8 mouse cellular contexts compared by ENCODE assay signal in genomic region chr1:131526371-131527270, GRCm38 (mm10). TPM values are rescaled to one million over a fixed set of nuclear protein-coding genes. Genes with fewer than 3 reads are reported as not detected.
DNase-seq lines count a peak whose midpoint lies in the region; ATAC-seq lines count a peak whose summit lies in the region.

No protein-coding gene starts in this region.

- H3K4me3 ChIP-seq in intestine, embryonic 15.5 days (replicated peaks): peak overlapping the region; percentile 85
- peak overlapping the region; percentile 80 for H3K4me3 ChIP-seq in liver, embryonic 11.5 days (ENCODE audit: low read depth, low read length)
- peak overlapping the region; percentile 79 for H3K4me3 ChIP-seq in stomach, embryonic 14.5 days (ENCODE audit: low read depth, low read length)

- H3K27ac ChIP-seq in intestine, embryonic 15.5 days: peak overlapping the region; percentile 97
- peak overlapping the region; percentile 92 for H3K27ac ChIP-seq in liver, embryonic 11.5 days (ENCODE audit: low read depth, low read length)
- peak overlapping the region; percentile 96 for H3K27ac ChIP-seq in stomach, embryonic 14.5 days (ENCODE audit: low read length)

- H3K36me3 ChIP-seq in intestine, embryonic 15.5 days: no peaks in the 10 kb centered on the region
- H3K36me3 ChIP-seq in liver, embryonic 11.5 days (ENCODE audit: control insufficient read depth, insufficient read depth, low read length): peaks cover 4% of the 10 kb centered on the region; the same call in 1 of the 2 replicates
- no peaks in the 10 kb centered on the region for H3K36me3 ChIP-seq in stomach, embryonic 14.5 days (ENCODE audit: control insufficient read depth, insufficient read depth, low read length)

- peak; percentile 55 for ATAC-seq in intestine, embryonic 15.5 days
- peak; percentile 55 for ATAC-seq in liver, embryonic 11.5 days (replicated peaks; ENCODE audit: low FRiP score)
- peak; percentile 9; the same call in 1 of the 2 replicates for ATAC-seq in monocyte, adult 5-6 weeks (replicated peaks; ENCODE audit: insufficient number of reproducible peaks, low FRiP score, low TSS enrichment, poor library complexity, severe bottlenecking)
- ATAC-seq in stomach, embryonic 14.5 days (ENCODE audit: insufficient number of reproducible peaks, insufficient read depth, low FRiP score, low read depth): peak; percentile 20

- H3K9ac ChIP-seq in intestine, embryonic 15.5 days: peak overlapping the region; percentile 75
- H3K9ac ChIP-seq in liver, embryonic 11.5 days (ENCODE audit: low read depth, low read length): peak overlapping the region; percentile 76
- peak overlapping the region; percentile 78 for H3K9ac ChIP-seq in stomach, embryonic 14.5 days (replicated peaks; ENCODE audit: low read depth, low read length)

- peak overlapping the region; percentile 89 for H3K4me2 ChIP-seq in intestine, embryonic 15.5 days (replicated peaks)
- peak overlapping the region; percentile 99 for H3K4me2 ChIP-seq in liver, embryonic 11.5 days
- H3K4me2 ChIP-seq in stomach, embryonic 14.5 days (replicated peaks; ENCODE audit: low read depth, low read length): peak overlapping the region; percentile 77

- under 1% methylated on average over 78 of the region's 81 CpGs for WGBS in intestine, embryonic 15.5 days
- under 1% methylated on average over 80 of the region's 81 CpGs for WGBS in liver, embryonic 11.5 days
- WGBS in stomach, embryonic 14.5 days: under 1% methylated on average over 80 of the region's 81 CpGs

- DNase-seq in left cerebral cortex, adult 18-20 months (ENCODE audit: low spot score in 2 of 2): peak; percentile 57 to 68
- DNase-seq in left cerebral cortex, adult 11 months (ENCODE audit: low spot score): no peak
- DNase-seq in embryo, embryonic 11 days: peak; percentile 79
- DNase-seq in gastrocnemius, postnatal 4 days (ENCODE audit: low spot score in 2 of 2): peak; percentile 46 to 82
- DNase-seq in liver, embryonic 11.5 days (ENCODE audit: low spot score): peak; percentile 80

- no peaks in the 10 kb centered on the region for H3K9me3 ChIP-seq in intestine, embryonic 15.5 days
- H3K9me3 ChIP-seq in liver, embryonic 11.5 days (ENCODE audit: control insufficient read depth, low read length): no peaks in the 10 kb centered on the region
- H3K9me3 ChIP-seq in stomach, embryonic 14.5 days (ENCODE audit: control insufficient read depth, low read depth, low read length): no peaks in the 10 kb centered on the region

- no peaks in the 10 kb centered on the region for H3K27me3 ChIP-seq in intestine, embryonic 15.5 days (replicated peaks)
- H3K27me3 ChIP-seq in liver, embryonic 11.5 days (replicated peaks; ENCODE audit: control insufficient read depth, insufficient read depth, low read length): no peaks in the 10 kb centered on the region
- H3K27me3 ChIP-seq in stomach, embryonic 14.5 days (ENCODE audit: control insufficient read depth, insufficient read depth, low read length): no peaks in the 10 kb centered on the region

- peaks cover 32% of the 10 kb centered on the region for H3K4me1 ChIP-seq in intestine, embryonic 15.5 days (replicated peaks)
- H3K4me1 ChIP-seq in liver, embryonic 11.5 days (replicated peaks; ENCODE audit: control insufficient read depth, insufficient read depth, low read length): peaks cover 37% of the 10 kb centered on the region
- peaks cover 39% of the 10 kb centered on the region for H3K4me1 ChIP-seq in stomach, embryonic 14.5 days (ENCODE audit: control insufficient read depth, insufficient read depth, low read length)

RNA-seq across cellular contexts. Expression of gene Srgap2, which starts 0.5 kb away (rescaled TPM):
- 10 to 100 TPM; 69.4 to 77.0 TPM for total RNA-seq in left cerebral cortex, adult 18-20 months (2021)
- total RNA-seq in gastrocnemius, postnatal 4 days (2021): 10 to 100 TPM; 66.3 to 67.7 TPM
- polyA plus RNA-seq in intestine, embryonic 15.5 days (2015; fragmentation: Nextera tagmentation; extraction: Ambion mirVana): 7.9 and 8.3 TPM in 2 replicates
- 16.1 and 17.3 TPM in 2 replicates for polyA plus RNA-seq in liver, embryonic 11.5 days (2014; fragmentation: Nextera tagmentation; extraction: Ambion mirVana)
- total RNA-seq in monocyte, adult 5-6 weeks (2017): 13.8 to 37.1 TPM (median 27.7 TPM) in 3 replicates
- 22.8 and 24.5 TPM in 2 replicates for polyA plus RNA-seq in stomach, embryonic 14.5 days (2014; fragmentation: Nextera tagmentation; extraction: Ambion mirVana)

RNA-seq across cellular contexts. Expression of gene Fam72a, which starts 1.1 kb away (rescaled TPM):
- total RNA-seq in left cerebral cortex, adult 18-20 months (2021): 1 to 10 TPM; 1.1 TPM
- 1 to 10 TPM; 1.7 to 2.0 TPM for total RNA-seq in gastrocnemius, postnatal 4 days (2021)
- 2.2 and 2.8 TPM in 2 replicates for polyA plus RNA-seq in intestine, embryonic 15.5 days (2015; fragmentation: Nextera tagmentation; extraction: Ambion mirVana)
- polyA plus RNA-seq in liver, embryonic 11.5 days (2014; fragmentation: Nextera tagmentation; extraction: Ambion mirVana): 4.8 and 4.9 TPM in 2 replicates
- total RNA-seq in monocyte, adult 5-6 weeks (2017): 0.48 to 0.87 TPM (median 0.75 TPM) in 3 replicates
- 3.1 and 3.2 TPM in 2 replicates for polyA plus RNA-seq in stomach, embryonic 14.5 days (2014; fragmentation: Nextera tagmentation; extraction: Ambion mirVana)
